Mouse (Mus musculus): ENCODE results near the gene Atxn10. TPM values are rescaled to one million over a fixed set of nuclear protein-coding genes. Genes with fewer than 3 reads are reported as not detected.
A peak's percentile ranks its signal among the peaks of the same experiment; 100 is the strongest.
"Not testable (repeated sequence)": the region's sequence is repeated elsewhere in the genome, so short reads cannot be mapped to it uniquely, and the experiment has no call there.

Gene Atxn10
- total RNA-seq, 2 experiments from 2014 or later = 104 to 114 TPM

DNA sequence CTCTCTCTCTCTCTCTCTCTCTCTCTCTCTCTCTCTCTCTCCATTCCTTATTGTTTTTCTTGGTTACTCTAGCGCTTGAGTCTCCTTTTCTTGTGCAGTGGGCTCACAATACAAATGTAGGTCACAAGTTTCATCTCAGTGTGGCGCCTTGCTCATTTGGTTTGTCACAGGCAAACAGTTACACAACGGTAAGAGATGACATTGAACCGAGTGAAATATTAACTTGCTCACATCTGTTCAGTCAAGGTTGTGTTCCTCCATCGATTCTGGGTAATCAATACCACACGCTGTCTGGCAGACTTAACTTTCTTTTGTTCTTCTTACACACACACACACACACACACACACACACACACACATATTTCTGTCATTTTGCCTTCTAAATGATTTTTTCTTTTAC is 6.0 kb upstream of the Atxn10 start:
- intact Hi-C loops (cut with DNase I) = no loop called here
- DNase-seq = no peak

GRCm38 (mm10) chr15:85333511-85333910 is 2.5 kb upstream of the Atxn10 start:
- DNase-seq; intact Hi-C loops (cut with DNase I): not testable (repeated sequence)

DNA sequence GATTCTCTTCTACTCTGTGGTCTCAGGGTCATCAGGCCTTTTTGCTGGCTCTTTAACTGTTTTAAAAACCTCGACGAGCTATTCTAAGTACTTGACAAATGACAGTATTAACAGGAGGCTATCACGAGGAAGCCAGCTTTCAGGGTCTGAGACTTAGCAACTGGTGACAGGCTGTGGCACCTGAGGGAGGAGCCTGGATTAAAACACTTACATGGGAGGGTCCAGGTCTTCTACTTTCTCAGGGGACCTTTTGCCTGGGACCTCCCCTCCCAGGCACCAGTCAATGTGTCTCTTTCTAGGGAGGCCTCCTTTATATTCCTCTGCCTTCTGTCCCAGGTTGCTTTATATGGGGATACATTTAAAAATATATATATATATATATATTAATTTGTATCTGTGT is 1.8 kb upstream of the Atxn10 start:
- no peak for DNase-seq
- intact Hi-C loops (cut with DNase I) = no loop called here

- peak; percentile 83 to 85 for DNase-seq
- intact Hi-C loops (cut with DNase I) = no loop called here
These were observed 401 bp downstream of the Atxn10 start for GRCm38 (mm10) chr15:85336301-85336991.

DNA sequence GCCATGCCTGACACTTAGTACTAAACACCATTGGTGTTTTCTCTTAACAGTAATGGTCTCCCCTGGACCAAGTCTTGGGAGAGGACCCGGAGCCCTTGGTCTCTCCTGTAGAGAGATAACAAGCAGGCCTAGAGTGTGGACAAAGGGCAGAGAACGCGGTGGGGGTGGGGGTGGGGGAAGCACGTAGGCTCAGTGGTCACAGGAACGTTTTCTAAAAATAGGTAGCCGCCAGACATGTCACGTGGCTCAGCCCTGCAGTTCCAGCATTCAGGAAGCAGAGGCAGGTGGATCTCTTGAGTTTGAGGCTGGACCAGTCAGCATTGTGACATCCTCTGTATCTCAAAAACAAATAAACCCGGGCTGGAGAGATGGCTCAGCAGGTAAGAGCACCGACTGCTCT is 1.2 kb downstream of the Atxn10 start:
- no peak for DNase-seq
- intact Hi-C loops (cut with DNase I) = no loop called here

GRCm38 (mm10) chr15:85337979-85338378 is 1.9 kb downstream of the Atxn10 start:
- intact Hi-C loops (cut with DNase I) = no loop called here
- no peak for DNase-seq

DNA sequence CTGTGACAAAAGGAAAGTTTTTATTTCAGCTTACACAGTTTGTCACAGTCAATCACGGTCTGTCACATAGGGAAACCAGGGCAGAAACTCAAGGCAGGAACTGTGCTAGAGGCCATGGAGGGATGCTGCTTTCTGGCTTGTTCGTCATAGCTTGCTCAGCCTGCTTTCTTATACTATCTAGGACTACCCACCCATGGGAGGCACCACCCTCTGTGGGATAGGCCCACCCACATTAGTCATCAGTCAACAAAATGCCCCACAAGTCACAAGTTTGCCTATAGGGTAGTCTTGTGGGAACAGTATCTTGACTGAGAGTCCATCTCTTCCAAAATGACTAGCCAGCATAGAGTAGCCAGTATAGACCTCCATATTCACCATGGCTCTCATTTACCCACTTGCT is 6.2 kb downstream of the Atxn10 start:
- intact Hi-C loops (cut with DNase I) = no loop called here
- no peak for DNase-seq

DNA sequence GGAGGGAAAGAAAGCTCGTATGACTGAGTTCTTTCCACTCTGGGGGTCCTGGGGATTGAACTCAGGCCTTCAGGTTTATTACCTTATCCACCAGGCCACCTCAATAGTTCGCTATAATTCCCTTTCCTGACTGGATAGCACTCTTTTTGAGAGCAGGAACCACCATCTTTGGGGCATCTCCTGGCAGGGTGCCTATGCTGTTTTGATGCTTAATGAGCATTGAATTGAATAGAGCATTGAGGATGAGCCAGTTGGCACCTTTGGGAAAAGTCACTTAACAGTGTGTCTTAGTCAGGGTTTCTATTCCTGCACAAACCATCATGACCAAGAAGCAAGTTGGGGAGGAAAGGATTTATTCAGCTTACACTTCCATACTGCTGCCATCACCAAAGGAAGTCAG is 8.6 kb downstream of the Atxn10 start:
- no peak for DNase-seq
- intact Hi-C loops (cut with DNase I) = no loop called here

- intact Hi-C loops (cut with DNase I) = no loop called here
These were observed 11.1 kb downstream of the Atxn10 start for GRCm38 (mm10) chr15:85347058-85347700.

DNA sequence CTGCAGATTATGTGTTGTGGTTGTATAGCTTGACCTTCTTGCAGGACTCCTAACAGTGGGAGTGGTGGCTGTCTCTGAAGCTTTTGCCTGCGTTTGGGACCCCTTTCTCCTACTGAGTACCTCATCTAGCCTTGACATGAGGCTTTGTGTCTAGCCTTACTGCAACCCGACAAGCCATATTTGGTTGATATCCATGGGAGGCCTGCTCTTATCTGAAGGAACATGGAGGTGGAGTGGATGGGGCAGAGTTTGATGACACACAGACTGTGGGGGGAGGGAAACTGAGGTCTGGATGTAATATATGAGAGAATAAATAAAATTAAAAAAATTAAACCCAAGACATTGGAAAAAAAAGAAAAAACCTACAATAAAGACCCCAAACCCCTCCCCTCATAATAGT is 14.1 kb downstream of the Atxn10 start:
- intact Hi-C loops (cut with DNase I) = no loop called here
- no peak for DNase-seq

More at GRCm38 (mm10) chr15:85347058-85347700, 11.1 kb downstream of the Atxn10 start:
- peak in 1 of 2 experiments; percentile 8 for DNase-seq

DNA sequence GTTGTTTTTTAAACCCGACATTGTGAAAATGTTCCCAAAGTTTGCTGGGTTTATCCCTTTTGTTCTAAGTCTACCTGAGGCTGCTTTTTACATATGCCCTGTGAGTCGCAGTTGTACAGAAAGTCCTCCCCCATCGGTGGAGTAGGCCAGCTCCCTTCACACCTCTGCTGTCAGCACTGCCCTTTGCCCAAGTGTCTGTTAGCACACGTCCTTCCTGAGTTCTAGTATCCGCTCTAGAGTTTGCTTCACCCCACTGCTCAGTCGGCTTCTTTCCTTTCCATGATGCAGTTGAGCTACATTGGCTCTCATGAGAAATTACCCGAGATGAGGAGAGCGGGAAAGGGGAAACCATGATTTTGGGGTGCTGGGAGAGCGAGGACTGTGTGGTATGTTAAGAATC is 18.0 kb downstream of the Atxn10 start:
- intact Hi-C loops (cut with DNase I) = no loop called here
- no peak for DNase-seq

- intact Hi-C loops (cut with DNase I) = no loop called here
- no peak for DNase-seq
These were observed 20.1 kb downstream of the Atxn10 start for GRCm38 (mm10) chr15:85356112-85356511.

- DNase-seq = no peak
- intact Hi-C loops (cut with DNase I) = no loop called here
These were observed 21.6 kb downstream of the Atxn10 start for GRCm38 (mm10) chr15:85357465-85358225.

DNA sequence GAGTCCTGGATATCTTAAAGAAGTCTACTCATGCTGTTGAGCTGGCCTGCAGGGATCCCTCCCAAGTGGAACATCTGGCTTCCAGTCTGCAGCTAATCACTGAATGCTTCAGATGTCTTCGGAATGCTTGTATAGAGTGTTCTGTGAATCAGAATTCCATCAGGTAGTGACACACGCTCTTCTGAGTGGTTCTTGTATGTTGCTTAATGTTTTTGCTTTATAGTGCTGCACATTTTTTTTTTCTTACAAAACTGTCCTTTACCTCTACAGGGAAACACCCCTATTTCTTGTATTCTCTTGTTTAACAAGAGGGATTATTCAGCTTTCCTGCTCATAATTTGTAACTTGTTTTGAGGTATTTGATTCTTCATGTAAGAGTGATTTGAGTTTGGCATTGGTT is 23.4 kb downstream of the Atxn10 start:
- peak in 1 of 2 experiments; percentile 8 for DNase-seq
- intact Hi-C loops (cut with DNase I) = no loop called here

- intact Hi-C loops (cut with DNase I) = no loop called here
- DNase-seq = no peak
These were observed 23.9 kb downstream of the Atxn10 start for GRCm38 (mm10) chr15:85359901-85360300.

DNA sequence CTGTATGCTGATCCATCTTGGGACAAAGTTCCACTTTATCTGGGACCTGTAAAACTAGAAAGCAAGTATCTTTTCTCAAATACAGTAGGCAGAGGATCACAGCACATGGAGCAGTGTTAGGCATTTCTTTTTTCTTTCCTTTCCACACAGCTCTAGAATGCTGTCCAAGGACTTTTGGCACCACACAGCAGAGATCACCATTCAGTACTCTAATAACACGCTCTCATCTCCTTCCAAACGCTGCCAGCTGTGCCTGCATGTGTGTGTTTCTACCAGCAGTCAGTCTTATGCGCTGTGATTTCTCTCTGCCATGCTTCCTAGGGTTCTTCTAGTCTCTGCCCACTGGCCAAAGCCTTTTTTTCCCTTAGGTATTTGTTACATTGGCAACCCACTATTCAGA is 28.3 kb downstream of the Atxn10 start:
- intact Hi-C loops (cut with DNase I) = no loop called here
- DNase-seq = peak; percentile 12 to 22

- intact Hi-C loops (cut with DNase I) = no loop called here
- DNase-seq = no peak
These were observed 30.9 kb downstream of the Atxn10 start for GRCm38 (mm10) chr15:85366938-85367337.

DNA sequence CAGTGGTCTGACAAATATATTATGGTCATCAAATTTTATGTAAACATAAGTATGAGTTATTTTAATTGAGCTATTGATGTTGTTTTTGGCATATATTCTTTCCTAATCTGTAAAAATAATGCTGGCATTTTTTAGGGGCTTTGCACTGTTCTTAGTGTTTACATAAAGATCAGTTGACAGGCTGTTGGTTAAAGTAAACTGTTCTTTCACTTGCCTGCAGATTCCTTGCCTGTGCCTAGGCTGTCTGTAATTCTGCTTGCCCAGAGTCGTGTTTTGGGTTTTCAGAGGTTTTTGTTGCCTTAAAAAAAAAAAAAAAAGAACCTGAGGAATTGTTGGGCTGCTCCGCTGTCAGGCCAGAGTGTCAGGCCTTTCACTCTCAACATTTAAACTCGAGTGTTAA is 33.7 kb downstream of the Atxn10 start:
- DNase-seq = no peak
- intact Hi-C loops (cut with DNase I) = no loop called here

DNA sequence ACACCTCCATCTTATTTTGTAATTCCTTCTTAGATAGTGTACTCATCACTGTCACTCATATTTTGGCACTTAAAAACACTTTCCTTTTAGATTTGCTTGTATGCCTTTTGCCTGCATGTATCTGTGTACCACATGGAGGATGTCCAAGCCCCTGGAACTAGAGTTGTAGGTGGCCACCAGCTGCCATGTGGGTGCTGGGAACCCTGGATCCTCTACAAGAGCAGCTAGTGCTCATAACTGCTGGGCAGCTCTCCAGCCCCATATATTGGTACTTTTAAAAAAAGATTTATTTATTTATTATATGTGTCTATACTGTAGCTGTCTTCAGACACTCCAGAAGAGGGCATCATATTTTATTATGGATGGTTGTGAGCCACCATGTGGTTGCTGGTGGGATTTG is 37.1 kb downstream of the Atxn10 start:
- intact Hi-C loops (cut with DNase I) = no loop called here
- DNase-seq = no peak

DNA sequence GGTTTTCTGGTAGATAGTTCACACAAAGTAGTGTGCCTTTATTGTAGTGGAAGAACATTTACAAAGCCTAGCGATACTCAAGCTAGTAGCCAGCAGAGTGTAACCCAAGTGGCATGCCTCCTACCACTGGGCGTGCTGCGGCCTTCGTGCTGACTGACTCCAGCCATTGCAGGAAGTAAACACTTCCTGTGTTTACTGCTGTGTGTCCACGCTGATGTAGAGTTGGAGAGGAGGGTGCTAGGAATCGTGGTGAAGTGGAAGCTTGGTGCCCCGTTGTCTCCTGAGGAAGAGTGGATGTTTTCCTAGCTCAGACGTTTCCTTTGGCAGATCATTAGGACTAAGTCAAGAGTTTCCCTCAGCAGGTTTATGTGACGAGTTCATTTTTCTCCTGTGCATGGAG is 47.4 kb downstream of the Atxn10 start:
- DNase-seq = no peak

GRCm38 (mm10) chr15:85388696-85389095 is 52.7 kb downstream of the Atxn10 start:
- DNase-seq = peak in 1 of 2 experiments; percentile 19
- intact Hi-C loops (cut with DNase I) = loop anchor here (5.0 kb wide), 2 partner anchors 71 to 194 kb away; partner anchors contain the start of gene Wnt7b

More for the DNA sequence above, 47.4 kb downstream of the Atxn10 start:
- intact Hi-C loops (cut with DNase I) = no loop called here

DNA sequence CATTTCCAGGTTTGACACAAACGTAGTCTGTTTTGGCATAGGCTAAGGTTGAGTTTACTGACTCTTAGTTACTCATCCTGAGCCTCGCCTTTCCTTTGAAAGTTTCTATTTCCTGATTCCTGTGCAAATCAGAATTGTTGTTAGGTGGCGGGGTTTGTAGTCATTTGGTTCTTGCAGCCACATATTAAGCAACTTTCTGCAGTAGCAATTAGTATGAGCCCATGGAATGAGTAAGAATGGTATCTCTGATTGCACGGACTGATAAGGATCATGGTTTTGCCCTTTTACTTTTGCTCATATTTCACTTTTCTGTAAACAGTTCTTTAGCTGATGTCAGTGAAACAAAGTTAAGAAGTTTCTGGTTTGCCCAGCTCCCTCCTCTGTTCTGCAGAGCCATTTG is 53.9 kb downstream of the Atxn10 start:
- DNase-seq = no peak
- intact Hi-C loops (cut with DNase I) = loop anchor here (5.0 kb wide), 2 partner anchors 73 to 192 kb away; partner anchors contain the start of gene Wnt7b

All from heart, postnatal 10 days (tissue).